27 mouse cellular contexts compared by ENCODE assay signal in the genomic region with DNA sequence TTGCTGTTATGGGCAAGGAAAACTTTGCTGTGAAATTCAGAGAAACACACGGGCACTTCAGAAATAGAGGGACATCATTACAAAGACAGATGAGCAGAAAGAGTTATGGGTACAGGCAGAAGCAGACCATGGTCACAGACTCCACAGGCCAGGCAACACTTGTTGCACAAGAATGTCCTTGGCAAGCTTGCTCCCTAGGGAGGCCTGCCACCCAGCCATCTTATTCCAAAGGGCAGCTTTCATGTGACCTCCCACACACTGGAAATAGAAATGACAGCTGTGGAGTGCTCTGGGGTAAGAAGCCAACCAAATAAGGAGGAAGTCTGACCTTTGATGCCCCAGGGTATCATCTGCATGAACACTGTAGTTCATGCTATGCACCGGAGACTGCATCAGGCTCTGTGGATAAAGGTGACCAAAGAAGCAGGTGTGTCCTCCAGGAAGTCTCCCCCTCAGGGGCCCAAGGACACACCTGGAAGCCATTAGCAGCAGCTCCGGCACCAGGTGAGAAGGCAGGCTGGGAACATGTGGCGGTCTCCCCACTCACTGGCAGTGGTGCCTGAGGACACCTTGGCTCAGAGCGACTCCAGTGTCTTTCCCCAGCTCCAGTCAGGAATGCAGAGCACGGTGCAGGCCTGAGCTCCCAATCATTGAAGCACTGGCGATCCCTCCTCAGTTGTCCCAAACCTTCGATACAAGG. TPM values are rescaled to one million over a fixed set of nuclear protein-coding genes. Genes with fewer than 3 reads are reported as not detected.
A peak's percentile ranks its signal among the peaks of the same experiment; 100 is the strongest.
DNase-seq lines count a peak whose midpoint lies in the region; ATAC-seq and TF ChIP-seq lines count a peak whose summit lies in the region.
"Had no signal": no experiment of that assay in that cellular context is flagged by ENCODE, and none has a peak within 500 bp of the region (broad histone marks: within the 10 kb centered on the region; RNA-seq: fewer than 3 reads in every experiment).

No protein-coding gene starts in this region.

- no peak for ATAC-seq in stomach, postnatal 0 days (ENCODE audit: low FRiP score, low TSS enrichment)
- ATAC-seq: forebrain, embryonic 13.5 days; hindbrain, postnatal 0 days; Patski had no signal

- TF ChIP-seq CTCF in stomach, postnatal 0 days (IDR thresholded peaks at IDR 0.05; ENCODE audit: low read depth) = no peak

- H3K9ac ChIP-seq in stomach, postnatal 0 days (ENCODE audit: low read length) = no peak overlapping the region
- H3K9ac ChIP-seq: forebrain, embryonic 13.5 days; limb, embryonic 12.5 days; liver, embryonic 13.5 days; stomach, embryonic 15.5 days had no signal

- no peaks in the 10 kb centered on the region for H3K9me3 ChIP-seq in stomach, postnatal 0 days (ENCODE audit: control insufficient read depth, low read length)
- H3K9me3 ChIP-seq: forebrain, embryonic 13.5 days; G1E; limb, embryonic 12.5 days; liver, embryonic 13.5 days; stomach, embryonic 15.5 days had no signal

- no peak for TF ChIP-seq EP300 in stomach, postnatal 0 days (optimal IDR thresholded peaks at IDR 0.05)

- no peaks in the 10 kb centered on the region for H3K27me3 ChIP-seq in stomach, postnatal 0 days (ENCODE audit: control insufficient read depth, insufficient read depth, low read length)

- H3K36me3 ChIP-seq in stomach, postnatal 0 days (ENCODE audit: control insufficient read depth, insufficient read depth, low read length) = no peaks in the 10 kb centered on the region
- H3K36me3 ChIP-seq: G1E; limb, embryonic 12.5 days; liver, embryonic 13.5 days; stomach, embryonic 15.5 days had no signal

- DNase-seq in heart, adult 8-10 months (ENCODE audit: low spot score) = peak; percentile 26
- DNase-seq in heart, postnatal 4 days = no peak
- DNase-seq in adrenal gland, adult 2 months = peak; percentile 77
- DNase-seq in adrenal gland, postnatal 14 days = peak; percentile 80
- DNase-seq in gastrocnemius, postnatal 10 days = peak; percentile 42
- no peak for DNase-seq in spleen, adult 12 weeks (ENCODE audit: low spot score)
- DNase-seq in stomach, postnatal 0 days (ENCODE audit: low spot score) = no peak
- DNase-seq in c-Kit-positive CD71-positive TER-119-positive erythroid progenitor cells, embryonic 14.5 days (ENCODE audit: low spot score) = no peak
- DNase-seq: B cell, adult 2 months; cerebellum, adult 8-10 months; cerebellum, postnatal 36 days; kidney, adult 18-20 months; kidney, postnatal 10 days; layer of hippocampus, postnatal 36 days; liver, embryonic 13.5 days; lung, adult 2 months; lung, postnatal 14 days; thymus, adult 2 months had no signal

- H3K4me3 ChIP-seq in stomach, postnatal 0 days (ENCODE audit: low read depth, low read length) = no peak overlapping the region
- H3K4me3 ChIP-seq: forebrain, embryonic 13.5 days; layer of hippocampus, adult 2 months; limb, embryonic 12.5 days; liver, embryonic 13.5 days; stomach, embryonic 15.5 days had no signal

- H3K27ac ChIP-seq in stomach, postnatal 0 days (replicated peaks) = no peak overlapping the region
- H3K27ac ChIP-seq: forebrain, embryonic 13.5 days; hindbrain, postnatal 0 days; layer of hippocampus, adult 2 months; limb, embryonic 12.5 days; liver, embryonic 13.5 days; stomach, embryonic 15.5 days had no signal

- H3K4me2 ChIP-seq in stomach, postnatal 0 days (replicated peaks; ENCODE audit: low read depth) = no peak overlapping the region
- H3K4me2 ChIP-seq: forebrain, embryonic 13.5 days; limb, embryonic 12.5 days; liver, embryonic 13.5 days; midbrain, embryonic 11.5 days; stomach, embryonic 15.5 days had no signal

- WGBS in stomach, postnatal 0 days = 68% methylated on average over 8 of the region's 8 CpGs

- no peaks in the 10 kb centered on the region for H3K4me1 ChIP-seq in stomach, postnatal 0 days (replicated peaks; ENCODE audit: control insufficient read depth, insufficient read depth)
- H3K4me1 ChIP-seq: limb, embryonic 12.5 days; liver, embryonic 13.5 days; stomach, embryonic 15.5 days had no signal

RNA-seq across cellular contexts. Expression of a gene that starts 7.2 kb away (rescaled TPM):
- 1 to 10 TPM; 2.8 to 3.4 (median 3.1) TPM for total RNA-seq in heart, adult 8-10 months (2022)
- total RNA-seq in heart, postnatal 4 days (2021) = 1 to 10 TPM; 3.4 to 4.7 TPM
- 10 to 100 TPM; 21.6 to 25.3 TPM for total RNA-seq in adrenal gland, adult 2 months (2021)
- polyA plus RNA-seq in adrenal gland, adult 2 months (2012; rRNA removed) = 71.2 and 81.0 TPM in 2 replicates
- 14.7 and 16.5 TPM in 2 replicates for total RNA-seq in adrenal gland, postnatal 14 days (2021)
- total RNA-seq in gastrocnemius, postnatal 10 days (2021) = 10 to 100 TPM; 36.4 to 42.1 TPM
- 1.5 and 1.7 TPM in 2 replicates for polyA plus RNA-seq in stomach, postnatal 0 days (2015; fragmentation: Nextera tagmentation; extraction: Ambion mirVana)
- total RNA-seq: hematopoietic stem cell, adult 5-6 weeks had no signal
- polyA plus RNA-seq: G1E had no signal

Comparison
In these comparisons a context has a peak if more than half of its experiments do, and no peak if none do; other contexts are left out.
1. DNase-seq: peak in heart, adult 8-10 months (single experiment), adrenal gland, adult 2 months (single experiment), adrenal gland, postnatal 14 days (single experiment) and gastrocnemius, postnatal 10 days (single experiment); none in heart, postnatal 4 days (single experiment), spleen, adult 12 weeks (single experiment), stomach, postnatal 0 days (single experiment) and c-Kit-positive CD71-positive TER-119-positive erythroid progenitor cells, embryonic 14.5 days (single experiment).